Mouse (Mus musculus) liver, embryonic 14.5 days (tissue): ENCODE results near the gene Dcbld1. TPM values are rescaled to one million over a fixed set of nuclear protein-coding genes. Genes with fewer than 3 reads are reported as not detected.

Experiments
- ATAC-seq: fragments of 200-750 bp; cut with Nextera tagmentation; 2 replicates; pipeline ENCODE4 v1.8.0; 2017; ENCODE audit warnings: moderate number of reproducible peaks, mild to moderate bottlenecking, moderate library complexity; ENCODE audit not compliant: insufficient read depth
- DNase-seq, 3 experiments: peaks; one replicate each; pipeline ENCODE4 v3.0.0-alpha.2; 2012 to 2013; ENCODE audit warnings: low read depth in 3 of 3, low spot score in 3 of 3
- H3K27ac ChIP-seq: fragments of 300-500 bp; sonication (generic); 2 replicates; pipeline ENCODE4 v1.5.1; 2014; ENCODE audit warnings: moderate library complexity, mild to moderate bottlenecking, control low read depth, inconsistent platforms
- H3K27me3 ChIP-seq: fragments of 300-500 bp; sonication (generic); 2 replicates; pipeline ENCODE4 v1.6.1; 2014; ENCODE audit warnings: mild to moderate bottlenecking, low read length, moderate library complexity; ENCODE audit not compliant: control insufficient read depth, insufficient read depth
- H3K36me3 ChIP-seq: fragments of 300-500 bp; sonication (generic); replicated peaks from 2 replicates; pipeline ENCODE4 v1.6.1; 2014; ENCODE audit warnings: low read depth; ENCODE audit not compliant: control insufficient read depth, insufficient read depth
- H3K4me1 ChIP-seq, 2 experiments: fragments of 200-500 bp in 1 of 2; fragments of 300-500 bp in 1 of 2; sonication (generic) in 1 of 2; replicated peaks; 2 replicates each; pipeline ENCODE4 v1.6.1; 2012 to 2014; ENCODE audit warnings: antibody characterized with exemption in 1 of 2, inconsistent platforms in 1 of 2, low read length in 1 of 2; ENCODE audit not compliant: control insufficient read depth in 2 of 2, insufficient read depth in 2 of 2
- H3K4me2 ChIP-seq: fragments of 300-500 bp; sonication (generic); 2 replicates; pipeline ENCODE4 v1.6.1; 2014; ENCODE audit warnings: low read depth, mild to moderate bottlenecking, control low read depth, moderate library complexity
- H3K4me3 ChIP-seq, 2 experiments: fragments of 200-500 bp in 1 of 2; fragments of 300-500 bp in 1 of 2; sonication (generic) in 1 of 2; 2 replicates each; pipeline ENCODE4 v1.5.1; 2012 to 2014; ENCODE audit warnings: low read depth in 2 of 2, low read length in 2 of 2, mild to moderate bottlenecking in 2 of 2, control low read depth in 1 of 2, inconsistent platforms in 1 of 2, moderate library complexity in 1 of 2; ENCODE audit not compliant: insufficient read depth in 1 of 2
- H3K9ac ChIP-seq: fragments of 300-500 bp; sonication (generic); replicated peaks from 2 replicates; pipeline ENCODE4 v1.6.1; 2014; ENCODE audit warnings: mild to moderate bottlenecking, control low read depth, moderate library complexity
- H3K9me3 ChIP-seq: fragments of 300-500 bp; sonication (generic); 2 replicates; pipeline ENCODE4 v1.6.1; 2016; ENCODE audit warnings: low read length, mixed read lengths; ENCODE audit not compliant: control insufficient read depth
- CTCF ChIP-seq: IDR thresholded peaks from 2 replicates; pipeline ENCODE4 v1.5.1; 2016; ENCODE audit warnings: antibody characterized with exemption, low read depth, control low read depth
- EP300 ChIP-seq: IDR thresholded peaks from 2 replicates; pipeline ENCODE4 v1.6.1; 2016; ENCODE audit warnings: antibody characterized with exemption, low read depth
- WGBS: fragments of 180-500 bp; shearing (Covaris S2); extraction: QIAGEN DNeasy Blood & Tissue Kit; methylation state at CpG from one replicate; pipeline ENCODE4 v1.1.7; 2014; ENCODE audit not compliant: insufficient replicate concordance; 5-methylcytosine and 5-hydroxymethylcytosine counted together
- polyA plus RNA-seq, 2 experiments: library from polyadenylated mRNA; depleted of rRNA in 1 of 2; stranded (reverse) in 1 of 2; unstranded in 1 of 2; fragments of >200 nt; fragmentation: Nextera tagmentation in 1 of 2; extraction: Ambion mirVana in 1 of 2; gene quantifications; 2 replicates each; pipeline versions ENCODE4 v1.2.1 to v1.2.3; 2012 to 2014

The Dcbld1 gene
- polyA plus RNA-seq, 2 experiments = 1.9 to 2.9 TPM

- WGBS = 12% methylated on average over 2 of the region's 2 CpGs
- Histone ChIP-seq H3K4me2 (no peak overlapping the region), H3K4me1 (peaks cover 0 to 5% of the 10 kb centered on the region in 2 experiments; a peak in 2 of 4 replicates), H3K9ac (no peak overlapping the region), H3K4me3 (no peak overlapping the region), H3K27me3 (no peaks in the 10 kb centered on the region), H3K9me3 (no peaks in the 10 kb centered on the region), H3K36me3 (no peaks in the 10 kb centered on the region), H3K27ac (no peak overlapping the region)
- TF ChIP-seq CTCF (no peak), EP300 (no peak)
- no peak for ATAC-seq
- DNase-seq = no peak
Observed at GRCm38 (mm10) chr10:52215267-52215818, 18.1 kb upstream of the Dcbld1 start.

GRCm38 (mm10) chr10:52216797-52217563 lies 16.4 kb upstream of the Dcbld1 start:
- DNase-seq = no peak

GRCm38 (mm10) chr10:52217564-52217934 lies 15.9 kb upstream of the Dcbld1 start:
- TF ChIP-seq EP300 = no peak
- no peak for TF ChIP-seq CTCF
- Histone ChIP-seq H3K36me3 (no peaks in the 10 kb centered on the region), H3K4me3 (no peak overlapping the region), H3K4me1 (peaks cover 0 to 5% of the 10 kb centered on the region in 2 experiments; a peak in 2 of 4 replicates), H3K4me2 (no peak overlapping the region), H3K27ac (no peak overlapping the region), H3K9ac (no peak overlapping the region), H3K27me3 (no peaks in the 10 kb centered on the region), H3K9me3 (no peaks in the 10 kb centered on the region)
- DNase-seq (no peak), ATAC-seq (no peak)
- 38% methylated on average over 7 of the region's 7 CpGs for WGBS

More at GRCm38 (mm10) chr10:52216797-52217563, 16.4 kb upstream of the Dcbld1 start:
- TF ChIP-seq CTCF (peak; percentile 77), EP300 (no peak)
- H3K27me3 ChIP-seq = no peaks in the 10 kb centered on the region
- ATAC-seq = no peak
- H3K9me3 ChIP-seq = no peaks in the 10 kb centered on the region
- H3K4me1 ChIP-seq = peaks cover 0 to 5% of the 10 kb centered on the region in 2 experiments; a peak in 2 of 4 replicates
- 17% methylated on average over 7 of the region's 7 CpGs for WGBS
- H3K4me3 ChIP-seq = no peak overlapping the region
- no peak overlapping the region for H3K27ac ChIP-seq
- no peak overlapping the region for H3K9ac ChIP-seq
- H3K4me2 ChIP-seq = no peak overlapping the region
- no peaks in the 10 kb centered on the region for H3K36me3 ChIP-seq

- no peak overlapping the region for H3K27ac ChIP-seq
- no peak overlapping the region for H3K4me3 ChIP-seq
- DNase-seq (no peak), ATAC-seq (no peak)
- no peaks in the 10 kb centered on the region for H3K9me3 ChIP-seq
- H3K36me3 ChIP-seq = no peaks in the 10 kb centered on the region
- no peak for TF ChIP-seq CTCF
- no peak for TF ChIP-seq EP300
- no peaks in the 10 kb centered on the region for H3K27me3 ChIP-seq
- WGBS = 71% methylated on average over 3 of the region's 3 CpGs
- H3K4me2 ChIP-seq = no peak overlapping the region
- no peak overlapping the region for H3K9ac ChIP-seq
- H3K4me1 ChIP-seq = peaks cover 0 to 5% of the 10 kb centered on the region in 2 experiments; a peak in 2 of 4 replicates
Observed at GRCm38 (mm10) chr10:52219600-52219999, 13.8 kb upstream of the Dcbld1 start.

GRCm38 (mm10) chr10:52232196-52233176 lies 933 bp upstream of the Dcbld1 start:
- TF ChIP-seq CTCF (peak; percentile 50), EP300 (no peak)
- peak overlapping the region; percentile 27 to 62 for H3K4me3 ChIP-seq
- no peak overlapping the region for H3K27ac ChIP-seq
- ATAC-seq (peak; percentile 16; the same call in 1 of the 2 replicates), DNase-seq (no peak)
- peak overlapping the region; percentile 74 for H3K4me2 ChIP-seq
- no peak overlapping the region for H3K9ac ChIP-seq
- no peaks in the 10 kb centered on the region for H3K9me3 ChIP-seq
- H3K4me1 ChIP-seq = peaks cover 0 to 6% of the 10 kb centered on the region in 2 experiments; a peak in 1 of 4 replicates
- no peaks in the 10 kb centered on the region; the same call in 1 of the 2 replicates for H3K27me3 ChIP-seq
- 8% methylated on average over 21 of the region's 21 CpGs for WGBS
- H3K36me3 ChIP-seq = no peaks in the 10 kb centered on the region
